Mouse (Mus musculus) splenic B cell, adult 2 months (primary cell): ENCODE data around the gene Desi2.
"Not testable (repeated sequence)": the region's sequence is repeated elsewhere in the genome, so short reads cannot be mapped to it uniquely, and the experiment has no call there.

Experiments used
- DNase-seq: peaks from one replicate; pipeline ENCODE4 v3.0.0-alpha.2; 2011; ENCODE audit warnings: low read depth, low spot score
- H3K27me3 ChIP-seq: 2 replicates; pipeline ENCODE4 v1.6.1; 2012; ENCODE audit warnings: mild to moderate bottlenecking, low read length, moderate library complexity, mixed read lengths; ENCODE audit not compliant: control insufficient read depth, poor library complexity, insufficient read depth, severe bottlenecking
- H3K36me3 ChIP-seq: 2 replicates; pipeline ENCODE4 v1.6.1; 2012; ENCODE audit warnings: mild to moderate bottlenecking, low read length, moderate library complexity, mixed read lengths; ENCODE audit not compliant: control insufficient read depth, poor library complexity, insufficient read depth, severe bottlenecking

Desi2 gene

GRCm38 (mm10) chr1:178287601-178288176 is 100.5 kb downstream of the Desi2 start:
- no peaks in the 10 kb centered on the region for H3K27me3 ChIP-seq
- DNase-seq = no peak
- H3K36me3 ChIP-seq = no peaks in the 10 kb centered on the region

GRCm38 (mm10) chr1:178291716-178292115 is 104.5 kb downstream of the Desi2 start:
- DNase-seq = no peak
- Histone ChIP-seq H3K36me3 (no peaks in the 10 kb centered on the region), H3K27me3 (no peaks in the 10 kb centered on the region; the same call in 1 of the 2 replicates)

GRCm38 (mm10) chr1:178294051-178294450 is 106.8 kb downstream of the Desi2 start:
- H3K27me3 ChIP-seq = no peaks in the 10 kb centered on the region; the same call in 1 of the 2 replicates
- no peak for DNase-seq
- H3K36me3 ChIP-seq = no peaks in the 10 kb centered on the region

- not testable (repeated sequence) for DNase-seq, H3K36me3 ChIP-seq, H3K27me3 ChIP-seq
These were observed 114.0 kb downstream of the Desi2 start for GRCm38 (mm10) chr1:178301261-178301660.

GRCm38 (mm10) chr1:178303425-178303824 is 116.2 kb downstream of the Desi2 start:
- Histone ChIP-seq H3K36me3 (no peaks in the 10 kb centered on the region), H3K27me3 (no peaks in the 10 kb centered on the region)
- peak; percentile 87 for DNase-seq
